Mouse (Mus musculus) heart, adult 2 months (tissue): ENCODE measurements around the gene Zfp423.

ENCODE experiments used
- CTCF ChIP-seq: fragments of 200-600 bp; IDR thresholded peaks from 2 replicates; pipeline ENCODE4 v1.8.1; 2022; ENCODE audit warnings: antibody characterized with exemption, mild to moderate bottlenecking, moderate library complexity
- POLR2A ChIP-seq: fragments of 200-500 bp; IDR thresholded peaks from 2 replicates; pipeline ENCODE4 v1.6.1; 2011; ENCODE audit warnings: mild to moderate bottlenecking, low read depth, low read length, control low read depth; ENCODE audit not compliant: insufficient read depth

- TF ChIP-seq CTCF (no peak), POLR2A (no peak)
Observed at GRCm38 (mm10) chr8:87811399-87812068, 147.9 kb downstream of the Zfp423 start.
